Mouse (Mus musculus) intestine, embryonic 16.5 days (tissue): ENCODE measurements at regions not wholly inside any gene's neighbourhood (a gene's known extent, or its start where the extent isn't known, plus 50 kb on each side); places are given as distances from the start of the nearest gene placed in this dataset.

Experiments used
- ATAC-seq: fragments of 200-750 bp; cut with Nextera tagmentation; 2 replicates; pipeline ENCODE4 v1.8.0; 2017; ENCODE audit warnings: moderate TSS enrichment, moderate library complexity
- H3K27ac ChIP-seq: fragments of 300-500 bp; sonication (generic); 2 replicates; pipeline ENCODE4 v1.5.1; 2014; ENCODE audit warnings: mild to moderate bottlenecking, low read length
- H3K27me3 ChIP-seq: fragments of 300-500 bp; sonication (generic); replicated peaks from 2 replicates; pipeline ENCODE4 v1.6.1; 2014; ENCODE audit warnings: low read length, control low read depth, mixed read lengths; ENCODE audit not compliant: control insufficient read depth, insufficient read depth
- H3K36me3 ChIP-seq: fragments of 300-500 bp; sonication (generic); 2 replicates; pipeline ENCODE4 v1.6.1; 2014; ENCODE audit warnings: low read length, control low read depth; ENCODE audit not compliant: control insufficient read depth, insufficient read depth
- H3K4me1 ChIP-seq: fragments of 300-500 bp; sonication (generic); 2 replicates; pipeline ENCODE4 v1.6.1; 2014; ENCODE audit warnings: low read length, control low read depth, mixed read lengths; ENCODE audit not compliant: control insufficient read depth, insufficient read depth
- H3K4me2 ChIP-seq: fragments of 300-500 bp; sonication (generic); 2 replicates; pipeline ENCODE4 v1.6.1; 2014; ENCODE audit warnings: low read depth, low read length, control low read depth
- H3K4me3 ChIP-seq: fragments of 300-500 bp; sonication (generic); 2 replicates; pipeline ENCODE4 v1.5.1; 2014; ENCODE audit warnings: mild to moderate bottlenecking, low read length
- H3K9ac ChIP-seq: fragments of 300-500 bp; sonication (generic); 2 replicates; pipeline ENCODE4 v1.6.1; 2014; ENCODE audit warnings: low read depth, low read length
- H3K9me3 ChIP-seq: fragments of 300-500 bp; sonication (generic); 2 replicates; pipeline ENCODE4 v1.6.1; 2016; ENCODE audit warnings: low read length, control low read depth; ENCODE audit not compliant: control insufficient read depth
- WGBS: fragments of 180-500 bp; shearing (Covaris S2); extraction: QIAGEN DNeasy Blood & Tissue Kit; methylation state at CpG from one replicate; pipeline ENCODE4 v1.1.7; 2014; 5-methylcytosine and 5-hydroxymethylcytosine counted together

DNA sequence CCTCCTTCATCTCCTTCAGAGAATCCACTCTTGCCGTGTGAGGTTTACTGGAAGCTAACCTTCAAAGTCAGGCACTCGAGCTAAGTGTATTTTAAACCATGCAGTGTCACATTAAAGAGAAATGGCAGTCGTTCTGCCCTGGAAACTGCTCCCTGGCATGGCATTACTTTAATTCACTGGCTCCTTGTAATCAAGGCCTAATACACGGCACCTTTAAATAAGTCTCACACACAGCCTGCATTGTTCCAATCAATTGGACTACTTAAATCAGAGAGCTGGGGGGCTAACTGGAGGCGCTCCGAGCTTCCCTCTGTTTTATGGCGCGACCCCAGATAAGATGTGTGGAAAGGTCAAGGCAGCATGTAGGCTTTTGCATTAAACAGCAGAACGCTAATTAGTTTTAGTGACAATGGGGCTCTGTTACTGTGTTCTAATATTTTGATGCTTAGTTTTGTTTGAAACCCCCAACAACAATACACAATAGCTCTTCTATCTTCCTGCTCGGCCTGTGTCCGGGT lies 180.1 kb downstream of the Gm12689 start:
- ATAC-seq, result no peak
- no peaks in the 10 kb centered on the region for H3K9me3 ChIP-seq
- no peak overlapping the region for H3K27ac ChIP-seq
- 32% methylated on average over 11 of the region's 11 CpGs for whole genome bisulfite sequencing
- no peaks in the 10 kb centered on the region for H3K4me1 ChIP-seq
- no peak overlapping the region for H3K9ac ChIP-seq
- no peaks in the 10 kb centered on the region for H3K36me3 ChIP-seq
- no peak overlapping the region for H3K4me2 ChIP-seq
- H3K27me3 ChIP-seq, result no peaks in the 10 kb centered on the region
- H3K4me3 ChIP-seq, result no peak overlapping the region

DNA sequence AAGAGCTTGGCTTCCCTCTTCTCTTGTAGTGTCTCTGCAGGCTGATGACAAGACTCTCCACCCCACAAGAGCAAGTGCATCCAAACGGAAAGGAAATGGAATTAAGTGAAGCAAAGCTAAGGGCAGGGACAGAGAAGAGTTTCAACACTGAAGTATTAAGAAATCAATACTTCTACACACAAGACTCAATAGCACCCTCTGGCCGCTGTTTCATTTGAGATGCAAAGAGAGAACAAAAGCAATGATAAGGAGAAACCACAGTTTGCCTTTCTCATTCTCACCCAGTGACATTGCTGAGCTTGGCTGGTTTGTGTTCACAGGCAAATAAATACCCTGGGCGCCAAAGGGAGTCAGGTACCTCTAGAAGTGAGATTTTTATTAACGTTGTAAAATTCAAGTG lies 171.8 kb upstream of the Foxd3 start:
- WGBS, result 47% methylated on average over 4 of the region's 4 CpGs
- H3K4me1 ChIP-seq, result no peaks in the 10 kb centered on the region
- no peaks in the 10 kb centered on the region for H3K27me3 ChIP-seq
- H3K9ac ChIP-seq, result no peak overlapping the region
- ATAC-seq, result no peak
- no peaks in the 10 kb centered on the region for H3K36me3 ChIP-seq
- H3K4me3 ChIP-seq, result no peak overlapping the region
- H3K9me3 ChIP-seq, result no peaks in the 10 kb centered on the region
- no peak overlapping the region for H3K27ac ChIP-seq
- no peak overlapping the region for H3K4me2 ChIP-seq

DNA sequence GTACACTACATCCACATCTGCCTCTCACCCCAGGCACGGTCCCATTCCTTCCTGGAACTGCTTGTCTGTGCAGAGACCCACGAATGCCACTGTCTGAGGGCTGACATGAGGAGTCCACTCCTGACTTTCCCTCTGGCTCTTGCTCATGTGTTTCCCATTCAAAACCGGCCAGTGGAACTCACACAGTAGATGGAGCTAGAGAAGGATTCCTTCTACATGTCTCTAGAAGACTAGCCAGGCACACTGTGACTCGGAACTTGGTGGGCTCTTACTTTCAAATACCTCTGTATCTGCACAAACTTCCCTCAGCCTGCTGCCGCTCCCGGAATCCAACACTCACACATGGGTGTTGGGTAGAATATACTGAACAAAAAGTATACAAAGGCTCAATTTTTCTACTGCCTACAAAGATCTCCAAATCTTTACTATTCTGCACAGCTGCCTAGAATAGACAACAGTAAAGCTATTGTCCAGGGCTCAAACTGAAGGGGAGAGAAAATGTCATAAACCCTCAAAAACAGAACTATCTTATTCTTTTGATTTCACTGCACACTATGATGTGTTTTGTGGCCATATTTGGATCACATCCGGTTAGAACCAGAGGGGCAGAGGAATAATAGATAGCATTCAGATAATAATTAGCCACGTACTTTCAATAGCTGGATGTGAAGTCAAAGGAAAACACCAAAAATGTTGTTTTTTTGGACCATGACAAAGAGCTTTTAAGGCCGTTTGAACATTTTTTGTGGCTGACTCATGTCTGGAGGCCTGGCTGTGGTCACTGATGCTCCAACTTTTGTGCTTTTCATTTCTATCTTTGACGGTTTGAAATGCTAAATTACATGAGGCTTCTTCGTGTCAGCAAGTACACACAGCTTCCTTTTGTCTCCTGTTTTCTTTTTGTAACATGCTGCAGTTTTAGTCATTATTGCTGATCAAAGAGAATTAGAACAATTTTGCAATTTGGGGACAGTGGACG lies 164.3 kb upstream of the Foxd3 start:
- H3K36me3 ChIP-seq, result no peaks in the 10 kb centered on the region
- H3K9me3 ChIP-seq, result no peaks in the 10 kb centered on the region
- no peak overlapping the region for H3K27ac ChIP-seq
- H3K4me3 ChIP-seq, result no peak overlapping the region
- no peak overlapping the region for H3K4me2 ChIP-seq
- no peaks in the 10 kb centered on the region for H3K27me3 ChIP-seq
- H3K4me1 ChIP-seq, result no peaks in the 10 kb centered on the region
- ATAC-seq, result no peak
- 71% methylated on average over 12 of the region's 12 CpGs for WGBS
- H3K9ac ChIP-seq, result no peak overlapping the region

DNA sequence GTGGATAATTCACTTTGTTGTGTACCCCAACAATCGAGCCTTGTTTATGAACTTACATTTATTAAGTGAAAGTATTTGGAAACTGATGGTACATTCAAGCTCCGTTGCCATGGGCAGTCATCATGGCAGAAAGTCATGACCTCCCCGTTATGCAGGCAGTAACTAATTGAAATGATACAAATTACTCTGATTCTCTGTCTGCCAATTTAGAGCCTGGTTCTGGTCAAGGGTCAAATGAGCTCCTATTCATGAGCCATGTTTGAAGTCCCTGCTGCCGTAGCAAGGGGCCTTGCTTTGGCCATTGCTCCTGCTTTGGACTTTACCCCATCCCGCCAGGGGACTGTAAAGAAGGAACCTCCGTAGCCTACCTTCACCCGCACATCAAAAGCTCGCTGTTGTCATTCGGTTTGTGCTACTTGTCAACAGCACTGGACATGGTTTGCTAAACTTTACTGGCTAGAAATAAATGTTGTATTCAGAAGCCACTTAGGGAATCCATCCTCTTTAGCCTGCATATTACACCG lies 152.8 kb upstream of the Foxd3 start:
- WGBS, result 53% methylated on average over 10 of the region's 10 CpGs
- Histone ChIP-seq H3K9me3 (no peaks in the 10 kb centered on the region), H3K4me2 (peak overlapping the region; percentile 45), H3K27ac (no peak overlapping the region), H3K4me1 (peaks cover 3% of the 10 kb centered on the region; the same call in 1 of the 2 replicates), H3K9ac (no peak overlapping the region), H3K36me3 (no peaks in the 10 kb centered on the region), H3K4me3 (no peak overlapping the region; the same call in 1 of the 2 replicates), H3K27me3 (no peaks in the 10 kb centered on the region)
- peak; percentile 73 for ATAC-seq

DNA sequence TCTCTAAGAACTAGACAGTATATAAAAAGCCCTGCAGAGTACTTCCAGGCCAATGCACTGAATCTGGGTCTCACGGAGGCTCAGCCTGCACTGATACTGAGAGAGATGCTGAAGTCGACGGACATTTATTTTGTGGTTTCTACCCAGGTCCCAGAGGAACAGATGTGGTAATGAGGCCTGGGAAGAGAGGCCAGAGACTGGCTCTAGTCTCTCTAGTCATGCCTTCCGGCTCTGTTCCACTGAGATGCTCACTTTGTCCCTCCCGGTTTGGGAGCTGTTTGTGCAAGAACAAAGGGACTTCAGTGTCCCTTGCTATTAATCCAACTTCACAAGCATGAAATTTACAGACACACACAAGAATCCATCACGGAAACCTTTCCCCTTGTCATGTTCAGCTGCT lies 144.1 kb upstream of the Foxd3 start:
- Histone ChIP-seq H3K27ac (no peak overlapping the region), H3K4me2 (no peak overlapping the region), H3K4me3 (no peak overlapping the region), H3K9me3 (no peaks in the 10 kb centered on the region), H3K36me3 (no peaks in the 10 kb centered on the region), H3K4me1 (no peaks in the 10 kb centered on the region), H3K27me3 (no peaks in the 10 kb centered on the region), H3K9ac (no peak overlapping the region)
- 83% methylated on average over 6 of the region's 6 CpGs for WGBS
- no peak for ATAC-seq

DNA sequence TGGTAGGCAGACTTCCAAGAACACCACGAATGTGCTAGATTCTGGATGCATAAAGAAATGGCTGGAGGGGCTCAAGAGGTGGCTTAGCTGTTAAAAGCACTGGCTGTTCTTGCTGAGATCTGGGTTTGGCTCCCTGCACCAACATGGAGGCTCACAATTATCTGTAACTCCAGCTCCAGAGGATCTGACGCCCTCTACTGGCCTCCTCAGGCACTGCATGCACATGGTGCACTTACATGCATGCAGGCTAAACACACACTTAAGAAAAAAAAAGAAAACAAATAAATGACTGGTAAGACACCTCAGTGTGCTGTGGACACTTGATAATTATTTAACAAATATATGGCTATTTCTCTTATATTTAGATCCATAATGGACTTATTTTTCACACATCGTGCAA lies 139.2 kb upstream of the Foxd3 start:
- H3K4me1 ChIP-seq, result no peaks in the 10 kb centered on the region
- H3K36me3 ChIP-seq, result no peaks in the 10 kb centered on the region
- no peak overlapping the region for H3K4me3 ChIP-seq
- no peak for ATAC-seq
- H3K9me3 ChIP-seq, result no peaks in the 10 kb centered on the region
- no peak overlapping the region for H3K27ac ChIP-seq
- no peaks in the 10 kb centered on the region for H3K27me3 ChIP-seq
- H3K9ac ChIP-seq, result no peak overlapping the region
- H3K4me2 ChIP-seq, result no peak overlapping the region
- 79% methylated on average over 3 of the region's 3 CpGs for WGBS

DNA sequence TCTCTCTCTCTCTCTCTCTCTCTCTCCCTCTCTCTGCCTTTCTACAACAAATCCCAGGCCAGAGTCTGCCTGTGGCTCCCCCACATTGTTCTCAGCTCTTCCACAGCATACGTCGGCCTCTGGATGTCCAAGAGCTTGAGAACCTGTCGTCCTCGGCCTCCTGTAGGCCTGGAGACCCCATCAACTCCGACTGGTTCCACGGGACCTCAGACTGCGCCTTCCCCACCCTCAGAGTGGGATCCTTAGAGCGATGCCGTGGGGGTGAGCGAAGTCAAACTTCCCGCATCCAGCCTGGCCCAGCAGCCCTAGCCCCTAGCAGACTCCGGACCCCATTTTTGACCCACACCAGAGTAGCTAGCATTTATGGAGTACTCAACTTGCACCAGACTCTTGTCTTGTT lies 128.7 kb upstream of the Foxd3 start:
- Histone ChIP-seq H3K27ac (no peak overlapping the region), H3K9me3 (no peaks in the 10 kb centered on the region), H3K4me1 (no peaks in the 10 kb centered on the region), H3K36me3 (no peaks in the 10 kb centered on the region), H3K27me3 (no peaks in the 10 kb centered on the region), H3K4me3 (no peak overlapping the region), H3K4me2 (no peak overlapping the region), H3K9ac (no peak overlapping the region)
- WGBS, result 92% methylated on average over 12 of the region's 12 CpGs
- no peak for ATAC-seq

DNA sequence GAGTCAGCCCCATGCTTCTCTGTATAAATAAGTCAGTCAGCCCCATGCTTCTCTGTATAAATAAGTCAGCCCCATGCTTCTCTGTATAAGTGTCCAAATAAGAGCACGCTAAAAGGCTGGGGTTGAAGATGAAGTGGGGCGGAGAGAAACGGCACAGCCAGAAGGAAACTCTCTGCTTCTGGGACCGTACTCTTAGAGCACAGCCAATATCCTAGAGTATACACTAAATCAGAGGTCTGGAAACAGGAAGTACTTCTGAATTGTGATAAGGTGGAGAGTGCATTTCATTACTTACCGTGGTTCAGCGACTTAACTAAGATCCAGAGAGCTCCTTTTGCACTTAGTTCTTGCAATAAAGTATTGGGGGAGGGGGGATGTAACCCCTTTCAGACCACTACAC lies 112.1 kb upstream of the Foxd3 start:
- Histone ChIP-seq H3K27ac (no peak overlapping the region), H3K4me1 (no peaks in the 10 kb centered on the region), H3K36me3 (no peaks in the 10 kb centered on the region), H3K4me2 (no peak overlapping the region), H3K9ac (no peak overlapping the region), H3K4me3 (no peak overlapping the region), H3K27me3 (no peaks in the 10 kb centered on the region), H3K9me3 (no peaks in the 10 kb centered on the region; the same call in 1 of the 2 replicates)
- ATAC-seq, result no peak
- WGBS, result 55% methylated on average over 6 of the region's 6 CpGs

DNA sequence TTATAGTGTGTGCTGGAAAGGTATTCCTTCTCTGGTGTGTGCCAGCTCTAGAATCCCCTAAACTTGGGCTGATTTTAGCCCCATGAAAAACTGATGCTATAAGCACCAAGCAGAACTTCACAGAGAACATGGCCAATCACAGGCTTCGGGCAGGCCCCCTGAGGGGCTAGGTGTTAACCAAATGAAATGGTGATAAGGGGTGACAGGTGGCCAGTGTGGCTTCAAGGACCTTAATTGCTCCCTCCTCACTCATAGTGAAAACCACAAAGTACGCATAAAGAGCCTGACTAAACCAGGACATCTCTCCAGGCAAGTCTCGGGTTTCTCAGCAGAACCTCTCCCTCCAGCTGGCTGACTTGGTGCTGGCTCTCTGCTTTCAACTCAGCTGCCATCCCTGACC lies 110.4 kb upstream of the Foxd3 start:
- no peaks in the 10 kb centered on the region for H3K36me3 ChIP-seq
- H3K27me3 ChIP-seq, result no peaks in the 10 kb centered on the region
- no peak overlapping the region for H3K4me2 ChIP-seq
- WGBS, result 31% methylated on average over 3 of the region's 3 CpGs
- H3K9ac ChIP-seq, result no peak overlapping the region
- no peaks in the 10 kb centered on the region for H3K4me1 ChIP-seq
- no peak overlapping the region for H3K4me3 ChIP-seq
- no peak for ATAC-seq
- H3K9me3 ChIP-seq, result no peaks in the 10 kb centered on the region; the same call in 1 of the 2 replicates
- H3K27ac ChIP-seq, result no peak overlapping the region
